Mouse (Mus musculus): ENCODE data around the gene Wars2.

GRCm38 (mm10) chr3:99288302-99288701 lies 147.4 kb downstream of the Wars2 start:
- TF ChIP-seq POLR2A (IDR thresholded peaks at IDR 0.05; ENCODE audit: low read depth, low read length) (no peak), CTCF (IDR thresholded peaks at IDR 0.05; ENCODE audit: extremely low read depth, insufficient read length, insufficient replicate concordance, low read depth, low read length) (peak; percentile 37; the same call in 1 of the 2 replicates)
